ENCODE assay signal across 30 mouse cellular contexts in the genomic region with DNA sequence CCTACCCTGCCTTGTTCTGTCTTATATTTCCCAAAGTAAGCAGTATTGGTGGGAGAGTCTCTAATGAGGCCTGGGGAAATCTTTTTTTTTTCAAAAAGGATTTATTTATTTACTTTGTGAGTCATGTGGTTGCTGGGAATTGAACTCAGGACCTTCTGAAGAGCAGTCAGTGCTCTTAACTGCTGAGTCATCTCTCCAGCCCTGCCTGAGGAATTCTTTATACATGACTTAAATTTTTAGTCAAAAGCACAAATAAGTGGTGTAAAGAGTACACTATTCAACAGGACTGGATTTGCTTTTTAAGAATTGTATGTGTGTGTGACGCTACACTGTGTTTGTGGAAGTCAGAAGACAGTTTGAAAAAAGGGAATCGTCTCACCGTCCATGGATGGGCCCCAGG.
DNase-seq lines count a peak whose midpoint lies in the region; ATAC-seq and TF ChIP-seq lines count a peak whose summit lies in the region.
"Had no signal": no experiment of that assay in that cellular context is flagged by ENCODE, and none has a peak within 500 bp of the region (broad histone marks: within the 10 kb centered on the region; RNA-seq: fewer than 3 reads in every experiment).

No protein-coding gene starts in this region.

- peaks cover 80% of the 10 kb centered on the region for H3K79me2 ChIP-seq in C2C12 (ENCODE audit: control insufficient read depth, insufficient read depth)

- in situ Hi-C loops in ES-E14 (cut with MboI; ENCODE audit: low sequenced_read_pairs in 2 of 2, unreplicated experiment in 2 of 2) = no loop called here

- no peak for ATAC-seq in intestine, embryonic 16.5 days
- ATAC-seq: forebrain, embryonic 13.5 days; forebrain, embryonic 16.5 days; hindbrain, postnatal 0 days; inflammation-experienced regulatory T-cells, adult 6 months; intestine, postnatal 0 days had no signal

- H3K9ac ChIP-seq in ES-E14 (ENCODE audit: insufficient read depth, low read depth, low read length, poor library complexity, severe bottlenecking) = no peak overlapping the region
- no peak overlapping the region for H3K9ac ChIP-seq in intestine, embryonic 16.5 days (ENCODE audit: low read depth, low read length)
- H3K9ac ChIP-seq: embryonic facial prominence, embryonic 12.5 days; embryonic facial prominence, embryonic 15.5 days; forebrain, embryonic 13.5 days; heart, embryonic 13.5 days; hindbrain, embryonic 14.5 days had no signal

- H3K4me1 ChIP-seq in ES-E14 (ENCODE audit: control insufficient read depth in 2 of 2, insufficient read depth in 2 of 2, low read length in 2 of 2, poor library complexity in 1 of 2) = no peaks in the 10 kb centered on the region
- no peaks in the 10 kb centered on the region for H3K4me1 ChIP-seq in intestine, embryonic 16.5 days (ENCODE audit: control insufficient read depth, insufficient read depth, low read length)
- H3K4me1 ChIP-seq: embryonic facial prominence, embryonic 12.5 days; embryonic facial prominence, embryonic 15.5 days; forebrain, embryonic 10.5 days; forebrain, embryonic 13.5 days had no signal

- no peaks in the 10 kb centered on the region for H3K27me3 ChIP-seq in C2C12 (ENCODE audit: control insufficient read depth, insufficient read depth, insufficient read length)
- H3K27me3 ChIP-seq in intestine, embryonic 16.5 days (replicated peaks; ENCODE audit: control insufficient read depth, insufficient read depth, low read length) = no peaks in the 10 kb centered on the region
- H3K27me3 ChIP-seq: embryonic facial prominence, embryonic 12.5 days; embryonic facial prominence, embryonic 15.5 days; forebrain, embryonic 13.5 days; heart, embryonic 13.5 days had no signal

- no peaks in the 10 kb centered on the region for H3K9me3 ChIP-seq in ES-E14 (ENCODE audit: control insufficient read depth, insufficient read depth, low read depth, low read length)
- no peaks in the 10 kb centered on the region for H3K9me3 ChIP-seq in intestine, embryonic 16.5 days (ENCODE audit: control insufficient read depth, low read length)
- H3K9me3 ChIP-seq: embryonic facial prominence, embryonic 12.5 days; embryonic facial prominence, embryonic 15.5 days; forebrain, embryonic 10.5 days; forebrain, embryonic 13.5 days; G1E; heart, embryonic 10.5 days; heart, embryonic 13.5 days had no signal

- no peak overlapping the region for H3K4me3 ChIP-seq in C2C12 (ENCODE audit: insufficient read depth, poor library complexity, severe bottlenecking)
- no peak overlapping the region for H3K4me3 ChIP-seq in ES-E14 (ENCODE audit: insufficient read depth in 1 of 2, low read depth in 1 of 2, low read length in 2 of 2, poor library complexity in 1 of 2, severe bottlenecking in 1 of 2)
- no peak overlapping the region for H3K4me3 ChIP-seq in intestine, embryonic 16.5 days (ENCODE audit: low read length)
- H3K4me3 ChIP-seq: embryonic facial prominence, embryonic 12.5 days; embryonic facial prominence, embryonic 15.5 days; erythroblast, embryonic 14.5 days; forebrain, embryonic 10.5 days; forebrain, embryonic 13.5 days; heart, adult 2 months; heart, embryonic 10.5 days; heart, embryonic 13.5 days had no signal

- 77% methylated on average over 3 of the region's 3 CpGs for WGBS in intestine, embryonic 16.5 days

- peaks cover 59% of the 10 kb centered on the region for H3K79me3 ChIP-seq in C2C12 (ENCODE audit: low read depth)

- DNase-seq in 3134 (ENCODE audit: extremely low read depth, insufficient read length, low spot score) = peak; percentile 59
- DNase-seq in ES-E14 (ENCODE audit: low read depth, low spot score) = no peak
- DNase-seq in fibroblast of lung, adult 2 months (ENCODE audit: low read depth) = peak; percentile 14
- DNase-seq in cerebellum, adult 11 months = no peak
- no peak for DNase-seq in right cerebral cortex, adult 2 months (ENCODE audit: low spot score in 2 of 2)
- DNase-seq: adrenal gland, adult 8-10 months; adrenal gland, postnatal 25 days; cerebellum, adult 2 months; cerebellum, adult 9-11 months; cerebellum, postnatal 25 days; gastrocnemius, postnatal 10 days; gastrocnemius, postnatal 36 days; heart, adult 2 months; heart, postnatal 14 days; heart, postnatal 4 days had no signal

- H3K36me3 ChIP-seq in C2C12 (ENCODE audit: control insufficient read depth, insufficient read depth) (peaks cover 38% of the 10 kb centered on the region), ES-E14 (ENCODE audit: control insufficient read depth, insufficient read depth, low read length, poor library complexity, severe bottlenecking) (peaks cover 7% of the 10 kb centered on the region)
- no peaks in the 10 kb centered on the region for H3K36me3 ChIP-seq in intestine, embryonic 16.5 days (ENCODE audit: control insufficient read depth, insufficient read depth, low read length)
- H3K36me3 ChIP-seq: embryonic facial prominence, embryonic 15.5 days had no signal

- H3K27ac ChIP-seq in ES-E14 (ENCODE audit: insufficient read depth, low read depth, low read length, poor library complexity, severe bottlenecking) = no peak overlapping the region; the same call in 1 of the 2 replicates
- no peak overlapping the region for H3K27ac ChIP-seq in intestine, embryonic 16.5 days (ENCODE audit: low read length)
- H3K27ac ChIP-seq: embryonic facial prominence, embryonic 12.5 days; embryonic facial prominence, embryonic 15.5 days; forebrain, embryonic 10.5 days; forebrain, embryonic 13.5 days; heart, adult 2 months; heart, embryonic 10.5 days; heart, embryonic 13.5 days; hindbrain, embryonic 14.5 days; hindbrain, postnatal 0 days had no signal

- no peak overlapping the region for H3K4me2 ChIP-seq in intestine, embryonic 16.5 days (ENCODE audit: low read depth, low read length)
- H3K4me2 ChIP-seq: embryonic facial prominence, embryonic 12.5 days; embryonic facial prominence, embryonic 15.5 days; forebrain, embryonic 13.5 days; heart, embryonic 13.5 days; hindbrain, embryonic 14.5 days had no signal

- no peak for TF ChIP-seq CTCF in C2C12 (IDR thresholded peaks at IDR 0.05; ENCODE audit: control insufficient read depth, insufficient read depth, insufficient read length)

- no peak overlapping the region for H3ac ChIP-seq in C2C12 (ENCODE audit: control insufficient read depth, insufficient read length, low read depth)

TF ChIP-seq in C2C12, 6 proteins besides CTCF, POLR2A, EP300 and RAD21:
- TF ChIP-seq CEBPB (IDR thresholded peaks at IDR 0.05; ENCODE audit: low read depth) (no peak), FOSL1 (IDR thresholded peaks at IDR 0.05; ENCODE audit: insufficient read depth, low read length, poor library complexity, severe bottlenecking) (peak; percentile 34)

TF ChIP-seq in ES-E14, 5 proteins besides CTCF, POLR2A, EP300 and RAD21:
- TF ChIP-seq ZNF384 (IDR thresholded peaks at IDR 0.05; ENCODE audit: low read depth, low read length) = no peak
- TF ChIP-seq MAFK (IDR thresholded peaks at IDR 0.05; ENCODE audit: insufficient read depth, low read depth, low read length) = peak; percentile 81

Comparison
In these comparisons a context has a peak if more than half of its experiments do, and no peak if none do; other contexts are left out.
1. DNase-seq: peak in 3134 (single experiment) and fibroblast of lung, adult 2 months (single experiment); none in ES-E14 (single experiment), cerebellum, adult 11 months (single experiment) and right cerebral cortex, adult 2 months (0 of 2).